Mouse (Mus musculus) bone marrow, adult 2 months (tissue): ENCODE results near the gene Decr2.

Experiments
- CTCF ChIP-seq: fragments of 200-500 bp; IDR thresholded peaks from 2 replicates; pipeline ENCODE4 v1.5.1; 2011; ENCODE audit warnings: low read length, control low read depth; ENCODE audit not compliant: control insufficient read depth, insufficient read depth
- POLR2A ChIP-seq: fragments of 200-500 bp; IDR thresholded peaks from 2 replicates; pipeline ENCODE4 v1.6.1; 2011; ENCODE audit warnings: low read depth, mild to moderate bottlenecking, control low read depth, low read length, borderline replicate concordance; ENCODE audit not compliant: control insufficient read depth

DNA sequence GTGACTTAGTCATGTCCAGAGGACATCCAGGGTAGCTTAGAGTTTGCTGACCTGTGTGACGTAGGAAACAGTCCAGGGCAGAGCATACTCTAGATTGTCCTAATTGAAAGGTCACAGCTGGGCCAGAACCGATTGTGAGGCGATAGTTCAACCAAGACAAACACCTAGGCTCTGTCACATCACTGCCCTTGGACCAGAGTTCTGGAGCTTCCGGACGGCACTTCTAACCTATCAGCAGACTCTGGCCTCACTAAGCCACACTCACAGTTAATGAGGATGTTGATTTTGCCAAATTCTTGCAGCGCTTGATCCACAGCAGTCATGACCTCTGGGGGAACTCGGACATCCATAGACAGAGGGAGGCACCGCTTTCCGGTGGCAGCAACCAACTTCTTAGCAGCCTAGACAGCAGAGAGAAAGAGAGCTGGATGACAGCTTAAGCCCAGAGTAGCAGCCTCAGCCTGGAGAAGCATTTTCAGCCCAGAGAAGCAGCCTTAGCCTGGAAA is 3.0 kb downstream of the Decr2 start:
- TF ChIP-seq CTCF = no peak
- no peak for TF ChIP-seq POLR2A
